Mouse (Mus musculus) ES-Bruce4 (cell line): Measurements from ENCODE around the gene Pwwp2a.
A peak's percentile ranks its signal among the peaks of the same experiment; 100 is the strongest.

Source experiments
- CTCF ChIP-seq: IDR thresholded peaks from one replicate; pipeline ENCODE4 v1.8.1; 2011; ENCODE audit warnings: low read depth, low read length
- EP300 ChIP-seq: IDR thresholded peaks from 2 replicates; pipeline ENCODE4 v1.6.1; 2011; ENCODE audit warnings: low read depth, low read length; ENCODE audit not compliant: insufficient read depth
- POLR2A ChIP-seq: IDR thresholded peaks from one replicate; pipeline ENCODE4 v1.8.1; 2011; ENCODE audit warnings: low read length; ENCODE audit not compliant: insufficient read depth

GRCm38 (mm10) chr11:43633658-43634401 is 48.0 kb upstream of the Pwwp2a start:
- TF ChIP-seq CTCF: no peak
- TF ChIP-seq POLR2A: no peak
- peak; percentile 70; the same call in 1 of the 2 replicates for TF ChIP-seq EP300
